Comparison of ENCODE assay signal across 23 mouse cellular contexts in the genomic region with DNA sequence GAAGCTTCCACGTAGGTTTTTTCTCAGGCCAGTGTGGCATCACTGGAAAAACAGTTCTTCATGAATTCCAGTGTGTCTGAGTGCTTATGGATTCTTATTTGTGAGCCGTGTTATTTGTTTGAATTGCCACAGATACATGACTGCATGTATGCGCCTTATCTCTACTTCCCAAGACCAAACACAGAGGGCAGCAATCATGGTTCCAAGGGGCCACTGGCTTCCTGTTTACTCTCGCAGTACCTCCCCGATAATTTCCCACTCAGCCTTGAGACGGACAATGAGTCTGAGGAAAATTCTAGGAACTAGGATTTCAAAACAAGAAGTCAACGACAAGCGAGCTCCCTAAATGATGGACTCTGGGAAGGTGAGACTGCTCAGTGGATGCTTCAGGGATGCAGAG.
DNase-seq lines count a peak whose midpoint lies in the region; ATAC-seq and TF ChIP-seq lines count a peak whose summit lies in the region.
"Had no signal": no experiment of that assay in that cellular context is flagged by ENCODE, and none has a peak within 500 bp of the region (broad histone marks: within the 10 kb centered on the region; RNA-seq: fewer than 3 reads in every experiment).

No protein-coding gene starts in this region.

- H3K4me3 ChIP-seq in kidney, embryonic 15.5 days (replicated peaks) = no peak overlapping the region
- H3K4me3 ChIP-seq in lung, postnatal 0 days (ENCODE audit: low read depth, low read length) = no peak overlapping the region
- no peak overlapping the region for H3K4me3 ChIP-seq in layer of hippocampus, adult 2 months
- H3K4me3 ChIP-seq: embryonic facial prominence, embryonic 12.5 days; embryonic facial prominence, embryonic 15.5 days; gastrocnemius, adult 2 months had no signal

- H3K4me1 ChIP-seq in kidney, embryonic 15.5 days = peaks cover 19% of the 10 kb centered on the region
- no peaks in the 10 kb centered on the region for H3K4me1 ChIP-seq in lung, postnatal 0 days (ENCODE audit: insufficient read depth, low read depth, low read length)

- no peaks in the 10 kb centered on the region for H3K9me3 ChIP-seq in kidney, embryonic 15.5 days (replicated peaks)
- H3K9me3 ChIP-seq in lung, postnatal 0 days (ENCODE audit: low read length) = no peaks in the 10 kb centered on the region
- H3K9me3 ChIP-seq: embryonic facial prominence, embryonic 12.5 days; embryonic facial prominence, embryonic 15.5 days had no signal

- H3K27ac ChIP-seq in kidney, embryonic 15.5 days = 0 out of 2 replicates have a peak overlapping the region, but pooled peaks have one; percentile 51
- H3K27ac ChIP-seq in lung, postnatal 0 days (ENCODE audit: low read length) = peak overlapping the region; percentile 57; the same call in 1 of the 2 replicates
- H3K27ac ChIP-seq in layer of hippocampus, adult 2 months = no peak overlapping the region
- H3K27ac ChIP-seq: embryonic facial prominence, embryonic 12.5 days; embryonic facial prominence, embryonic 15.5 days; gastrocnemius, adult 2 months; hindbrain, embryonic 14.5 days had no signal

- ATAC-seq in kidney, embryonic 15.5 days (replicated peaks; ENCODE audit: low FRiP score) = no peak
- peak; percentile 76 for ATAC-seq in lung, postnatal 0 days
- ATAC-seq: CD4-positive, CD25-positive, alpha-beta regulatory T cell, adult 4 months; forebrain, embryonic 14.5 days; forebrain, postnatal 0 days had no signal

- no peak overlapping the region for H3K9ac ChIP-seq in kidney, embryonic 15.5 days
- no peak overlapping the region for H3K9ac ChIP-seq in lung, postnatal 0 days (replicated peaks; ENCODE audit: low read depth)
- H3K9ac ChIP-seq: embryonic facial prominence, embryonic 12.5 days; embryonic facial prominence, embryonic 15.5 days; forebrain, postnatal 0 days; hindbrain, embryonic 14.5 days had no signal

- TF ChIP-seq CTCF in lung, postnatal 0 days (IDR thresholded peaks at IDR 0.05) = peak; percentile 33
- no peak for TF ChIP-seq CTCF in layer of hippocampus, adult 2 months (conservative IDR thresholded peaks at IDR 0.05)

- H3K27me3 ChIP-seq in kidney, embryonic 15.5 days = peaks cover 27% of the 10 kb centered on the region
- H3K27me3 ChIP-seq in lung, postnatal 0 days (replicated peaks; ENCODE audit: insufficient read depth, low read length) = no peaks in the 10 kb centered on the region
- H3K27me3 ChIP-seq: embryonic facial prominence, embryonic 12.5 days; embryonic facial prominence, embryonic 15.5 days had no signal

- no peak overlapping the region for H3K4me2 ChIP-seq in kidney, embryonic 15.5 days
- H3K4me2 ChIP-seq in lung, postnatal 0 days (replicated peaks; ENCODE audit: low read depth, low read length) = no peak overlapping the region
- H3K4me2 ChIP-seq: embryonic facial prominence, embryonic 12.5 days; embryonic facial prominence, embryonic 15.5 days; heart, embryonic 11.5 days; hindbrain, embryonic 14.5 days had no signal

- no peaks in the 10 kb centered on the region for H3K36me3 ChIP-seq in kidney, embryonic 15.5 days
- no peaks in the 10 kb centered on the region for H3K36me3 ChIP-seq in lung, postnatal 0 days (ENCODE audit: insufficient read depth, low read length)
- H3K36me3 ChIP-seq: embryonic facial prominence, embryonic 12.5 days; embryonic facial prominence, embryonic 15.5 days had no signal

- no peak for DNase-seq in kidney, postnatal 10 days
- DNase-seq in lung, postnatal 0 days (ENCODE audit: low spot score) = peak; percentile 53
- DNase-seq in lung, postnatal 10 days = peak; percentile 51
- peak; percentile 64 for DNase-seq in lung, postnatal 36 days
- DNase-seq in retina, embryonic 14.5 days (ENCODE audit: low spot score) = no peak
- DNase-seq in layer of hippocampus, adult 2 months (ENCODE audit: low spot score in 2 of 2) = no peak
- DNase-seq: adrenal gland, adult 2 months; adrenal gland, postnatal 14 days; cerebellum, adult 11 months; cerebellum, adult 2 months; cerebellum, adult 9-11 months; cerebellum, postnatal 25 days; forebrain, postnatal 0 days; gastrocnemius, adult 2 months; gastrocnemius, postnatal 14 days; heart, adult 11 months had no signal

- 71% methylated on average over 8 of the region's 8 CpGs for WGBS in kidney, embryonic 15.5 days
- WGBS in lung, postnatal 0 days = 55% methylated on average over 8 of the region's 8 CpGs

- TF ChIP-seq EP300 in lung, postnatal 0 days (IDR thresholded peaks at IDR 0.05) = peak; percentile 97

Comparison
In these comparisons a context has a peak if more than half of its experiments do, and no peak if none do; other contexts are left out.
1. DNase-seq: peak in lung, postnatal 0 days (single experiment), lung, postnatal 10 days (single experiment) and lung, postnatal 36 days (single experiment); none in kidney, postnatal 10 days (single experiment), retina, embryonic 14.5 days (single experiment) and layer of hippocampus, adult 2 months (0 of 2).